11 mouse cellular contexts compared by ENCODE assay signal in genomic region chr12:77541051-77541765, GRCm38 (mm10).
DNase-seq lines count a peak whose midpoint lies in the region.
"Had no signal": no experiment of that assay in that cellular context is flagged by ENCODE, and none has a peak within 500 bp of the region (broad histone marks: within the 10 kb centered on the region; RNA-seq: fewer than 3 reads in every experiment).

No protein-coding gene starts in this region.

- peak; percentile 51 for DNase-seq in cerebellum, adult 9-10 months
- DNase-seq in cerebellum, adult 9-11 months = no peak
- DNase-seq in kidney, postnatal 10 days = peak; percentile 0
- DNase-seq in kidney, postnatal 25 days = no peak
- peak; percentile 17 for DNase-seq in testis, postnatal 10 days (ENCODE audit: low spot score)
- DNase-seq in testis, postnatal 14 days (ENCODE audit: low spot score) = no peak
- DNase-seq: adrenal gland, adult 2 months; adrenal gland, postnatal 10 days; adrenal gland, postnatal 25 days; cerebellum, adult 11 months; embryo, embryonic 11 days had no signal

Comparison
In these comparisons a context has a peak if more than half of its experiments do, and no peak if none do; other contexts are left out.
1. DNase-seq: peak in cerebellum, adult 9-10 months (single experiment), kidney, postnatal 10 days (single experiment) and testis, postnatal 10 days (single experiment); none in cerebellum, adult 9-11 months (single experiment), kidney, postnatal 25 days (0 of 2) and testis, postnatal 14 days (single experiment).